Mouse (Mus musculus): ENCODE data around the gene Gm20388.

The Gm20388 gene

DNA sequence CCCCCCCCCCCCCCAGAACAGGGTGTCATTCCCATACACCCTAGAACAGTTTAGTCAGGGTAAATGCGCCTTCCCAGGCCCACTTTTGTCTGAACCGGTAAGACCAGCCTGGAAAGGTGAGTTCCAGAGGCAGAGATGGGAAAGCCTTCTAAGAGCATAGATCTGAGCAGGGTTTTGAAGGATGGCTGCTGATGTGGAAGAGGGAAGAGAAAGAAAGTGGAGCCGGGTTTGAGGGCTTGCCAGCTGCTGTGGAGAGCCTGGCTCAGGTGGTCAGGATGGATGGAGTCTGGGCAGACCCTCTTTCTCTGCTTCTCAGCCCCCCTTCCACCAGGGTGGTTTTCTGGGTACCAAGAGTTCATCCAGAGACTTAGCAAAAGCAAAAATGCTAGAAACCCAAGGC lies 622.7 kb downstream of the Gm20388 start:
- DNase-seq (ENCODE audit: low read depth in 2 of 2, low spot score in 2 of 2) = no peak

- no peak for DNase-seq (ENCODE audit: low read depth in 2 of 2, low spot score in 2 of 2)
Measured at GRCm38 (mm10) chr8:120534080-120534479, 623.4 kb downstream of the Gm20388 start.

DNA sequence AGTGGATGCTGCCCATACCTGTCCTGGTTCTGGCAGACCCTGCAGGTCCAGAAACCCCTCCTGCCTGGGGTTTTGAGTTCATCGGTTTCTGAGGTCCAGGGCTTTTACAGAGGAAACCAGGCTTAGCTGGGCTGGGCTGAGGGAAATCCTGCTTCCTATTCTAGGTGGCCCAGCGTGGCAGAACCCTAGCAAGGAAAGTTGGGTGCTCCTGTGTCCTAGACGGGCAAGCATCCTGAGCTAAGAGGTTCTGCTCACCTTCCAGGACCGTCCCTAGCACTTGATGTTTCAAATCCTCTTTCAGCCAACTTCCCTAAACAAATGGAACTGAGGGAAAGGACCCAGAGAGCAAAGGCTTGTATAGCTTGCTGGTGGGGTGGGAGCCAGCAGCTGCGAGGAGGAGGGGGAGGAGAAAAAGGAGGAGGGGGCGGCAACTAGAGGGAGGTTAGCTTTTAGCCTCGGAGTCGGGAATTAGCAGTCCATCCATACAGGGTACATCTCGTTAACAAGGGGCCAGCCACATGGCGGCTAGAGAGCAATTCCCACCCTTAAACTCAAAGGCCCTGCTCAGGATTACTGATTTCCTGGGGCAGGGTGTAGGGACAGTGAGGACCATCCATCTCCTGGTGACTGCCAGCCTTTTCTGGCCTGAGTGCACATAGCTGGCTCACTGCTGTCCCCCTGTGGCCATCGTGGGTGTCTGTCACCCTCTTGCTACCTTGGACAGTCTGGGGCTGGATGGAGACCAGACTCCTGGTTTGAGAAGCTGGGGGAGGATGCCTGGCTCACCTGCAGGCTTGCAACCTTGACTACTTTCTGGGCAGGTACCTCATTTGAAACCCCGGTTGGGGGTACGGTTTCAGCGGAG lies 624.1 kb downstream of the Gm20388 start:
- DNase-seq (ENCODE audit: low read depth in 2 of 2, low spot score in 2 of 2) = peak; percentile 57 to 72

- DNase-seq (ENCODE audit: low read depth in 2 of 2, low spot score in 2 of 2) = no peak
Measured at GRCm38 (mm10) chr8:120535452-120536305, 625.0 kb downstream of the Gm20388 start.

GRCm38 (mm10) chr8:120536306-120537206 lies 625.9 kb downstream of the Gm20388 start:
- peak in 1 of 2 experiments; percentile 31 for DNase-seq (ENCODE audit: low read depth in 2 of 2, low spot score in 2 of 2)

GRCm38 (mm10) chr8:120537207-120537817 lies 626.7 kb downstream of the Gm20388 start:
- peak; percentile 35 to 43 for DNase-seq (ENCODE audit: low read depth in 2 of 2, low spot score in 2 of 2)

DNA sequence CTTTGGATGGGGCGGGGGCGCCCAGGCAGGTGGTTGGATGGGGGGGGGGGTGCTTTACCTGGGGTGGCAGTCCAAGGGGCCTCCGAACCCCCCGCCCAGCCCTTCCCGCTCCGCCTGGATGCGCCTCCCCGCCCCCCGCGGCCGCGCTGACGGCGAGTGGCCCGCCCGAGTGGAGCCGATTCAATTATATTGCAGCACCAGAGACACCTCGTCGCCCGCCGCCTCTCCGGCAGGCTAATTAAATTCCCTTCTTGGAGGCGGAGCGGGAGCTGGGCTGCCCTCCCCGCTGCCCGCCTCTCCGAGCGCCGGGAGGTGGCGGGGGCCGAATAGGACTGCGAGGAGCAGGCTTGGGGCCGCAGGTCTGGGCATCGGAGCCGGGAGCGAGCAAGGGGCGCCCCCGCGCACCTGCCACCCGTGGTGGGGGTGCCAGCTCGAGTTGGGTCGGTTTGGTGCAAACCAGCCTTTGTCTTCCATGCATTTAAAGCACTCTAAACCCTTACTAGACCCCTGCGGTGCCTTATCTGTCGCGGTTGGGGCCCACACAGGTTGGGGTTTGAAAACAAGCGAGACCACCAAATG lies 627.3 kb downstream of the Gm20388 start:
- DNase-seq (ENCODE audit: low read depth in 2 of 2, low spot score in 2 of 2) = peak in 1 of 2 experiments; percentile 17

DNA sequence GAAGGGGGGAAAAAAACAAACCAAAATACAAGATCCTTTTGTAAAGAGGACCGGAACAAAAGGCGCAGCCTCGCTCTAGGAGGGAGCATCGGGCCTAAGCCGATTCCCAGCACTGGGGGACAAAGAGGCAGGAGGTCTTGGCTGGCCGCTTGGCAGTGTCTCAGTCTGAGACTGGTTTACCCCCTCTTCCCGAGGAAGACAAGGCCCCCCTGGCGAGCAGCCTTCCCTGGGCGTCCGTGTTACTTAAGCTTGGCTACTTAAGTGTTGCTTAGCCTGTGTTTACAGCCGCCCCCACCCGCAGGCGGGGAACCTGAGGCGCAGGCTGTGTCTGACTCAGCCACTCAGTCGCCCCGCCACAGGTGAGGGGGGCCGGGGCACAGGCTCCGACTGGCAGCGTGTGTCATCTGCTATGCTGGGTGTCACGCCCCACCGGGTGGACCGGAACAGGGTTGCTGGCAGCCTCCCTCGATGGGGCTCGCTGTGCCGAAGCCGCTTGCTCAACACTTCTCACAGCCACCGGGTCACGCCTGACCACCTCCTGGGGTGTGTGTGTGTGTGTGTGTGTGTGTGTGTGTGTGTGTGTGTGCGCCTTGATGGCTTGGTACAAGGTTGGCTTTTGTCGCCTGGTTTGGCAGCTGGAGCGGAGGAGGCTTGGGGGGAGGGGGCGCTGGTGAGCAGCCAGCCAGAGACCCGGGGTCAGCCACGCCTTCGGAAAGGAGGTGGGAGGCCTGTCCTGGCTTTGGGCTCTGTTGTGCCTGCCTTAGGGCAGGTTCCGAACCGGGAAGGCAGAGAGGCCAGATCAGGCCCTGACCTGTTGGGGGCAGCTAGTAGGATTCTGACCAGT lies 628.0 kb downstream of the Gm20388 start:
- peak; percentile 84 for DNase-seq (ENCODE audit: low read depth in 2 of 2, low spot score in 2 of 2)

DNA sequence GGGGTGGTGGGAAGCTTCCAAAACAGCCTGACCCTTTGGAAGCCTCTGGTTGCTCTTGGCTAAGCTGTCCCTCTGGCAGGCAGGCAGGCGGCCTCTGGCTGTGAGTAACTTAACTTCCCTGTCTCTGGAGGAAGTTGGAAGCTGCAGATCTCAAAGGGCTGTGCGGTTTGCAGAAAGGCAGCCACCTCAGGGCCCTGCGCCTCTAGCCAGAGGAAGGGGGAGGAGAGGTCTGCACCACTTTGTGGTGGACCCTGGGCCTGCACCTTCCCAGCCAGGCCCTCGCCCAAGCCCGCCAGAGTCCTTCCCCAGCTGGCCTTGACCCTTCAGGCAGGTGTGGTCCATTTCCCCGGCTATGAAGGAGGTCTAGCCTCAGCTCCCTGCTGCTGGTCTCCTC lies 628.7 kb downstream of the Gm20388 start:
- DNase-seq (ENCODE audit: low read depth in 2 of 2, low spot score in 2 of 2) = peak in 1 of 2 experiments; percentile 21

DNA sequence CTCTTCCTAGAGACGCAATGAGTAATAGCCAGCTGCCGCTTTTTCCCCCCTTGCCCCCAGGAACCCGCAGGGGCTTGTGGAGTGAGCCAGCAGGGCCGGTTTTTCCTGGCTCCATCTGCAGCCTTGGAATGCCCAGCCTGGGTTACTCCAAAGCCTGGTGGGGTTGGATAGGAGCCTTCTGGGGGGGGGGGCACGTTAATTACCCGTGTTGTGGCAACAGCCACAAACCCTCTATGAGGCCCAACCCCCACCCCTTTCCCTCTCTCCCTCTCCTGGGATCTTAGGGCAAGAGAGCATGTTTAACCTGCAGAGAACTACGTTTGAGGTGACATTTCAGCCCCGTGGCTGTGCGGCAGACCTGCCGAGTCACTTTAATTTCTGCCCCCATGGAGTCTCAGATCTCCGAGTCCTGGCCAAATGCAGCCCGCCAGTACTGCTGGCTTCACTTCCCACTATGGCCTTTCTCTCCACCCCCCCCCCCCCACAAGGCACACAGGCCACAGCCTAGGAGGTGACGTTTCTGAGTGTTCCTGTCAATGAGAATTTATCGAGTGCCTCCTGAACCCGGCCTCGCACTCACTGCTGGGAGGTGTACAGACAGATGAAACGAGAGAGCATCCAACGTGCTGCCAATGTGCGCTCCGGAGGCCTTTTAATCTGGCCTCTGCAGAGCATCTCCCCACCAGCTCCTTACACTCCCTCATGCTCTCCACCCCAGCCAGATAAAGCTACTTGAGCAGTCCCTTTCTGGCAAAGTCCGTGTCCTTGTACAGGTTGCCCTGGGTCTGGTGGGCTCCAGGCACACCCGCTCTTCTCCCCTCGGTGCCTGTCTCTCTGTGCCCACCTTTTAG lies 629.4 kb downstream of the Gm20388 start:
- DNase-seq (ENCODE audit: low read depth in 2 of 2, low spot score in 2 of 2) = no peak

- DNase-seq (ENCODE audit: low read depth in 2 of 2, low spot score in 2 of 2) = no peak
Measured at GRCm38 (mm10) chr8:120542995-120543394, 632.4 kb downstream of the Gm20388 start.

DNA sequence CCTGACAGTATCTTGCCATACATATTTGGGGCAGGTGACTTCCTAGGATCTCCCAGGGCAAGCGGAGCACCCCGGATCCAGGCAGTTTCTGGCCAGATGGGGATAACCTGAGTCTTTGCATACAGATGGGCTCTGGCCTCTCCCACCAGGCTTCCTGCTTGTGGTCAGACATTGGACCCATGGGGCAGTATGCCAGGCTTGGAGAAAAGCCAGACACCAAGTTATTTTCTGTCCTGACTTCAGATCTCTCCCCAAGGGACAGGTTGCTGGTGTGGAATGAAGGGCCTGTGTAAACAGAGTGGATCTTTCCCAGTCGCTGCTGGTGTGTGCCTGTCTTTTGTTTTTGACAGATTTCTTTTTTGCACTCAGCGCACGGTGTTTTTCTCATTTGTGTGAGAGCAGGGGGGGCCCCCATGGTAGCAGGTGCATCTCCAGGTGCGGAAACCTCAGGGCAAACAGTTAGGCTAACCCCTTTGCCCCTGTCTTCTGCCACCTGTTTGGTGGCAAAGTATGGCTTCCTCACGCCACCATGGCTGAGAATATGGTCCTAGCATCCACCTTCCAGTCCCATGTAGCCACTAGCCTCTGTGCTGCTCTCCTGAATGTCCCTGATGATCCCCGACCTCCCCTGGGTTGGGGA lies 632.9 kb downstream of the Gm20388 start:
- no peak for DNase-seq (ENCODE audit: low read depth in 2 of 2, low spot score in 2 of 2)

DNA sequence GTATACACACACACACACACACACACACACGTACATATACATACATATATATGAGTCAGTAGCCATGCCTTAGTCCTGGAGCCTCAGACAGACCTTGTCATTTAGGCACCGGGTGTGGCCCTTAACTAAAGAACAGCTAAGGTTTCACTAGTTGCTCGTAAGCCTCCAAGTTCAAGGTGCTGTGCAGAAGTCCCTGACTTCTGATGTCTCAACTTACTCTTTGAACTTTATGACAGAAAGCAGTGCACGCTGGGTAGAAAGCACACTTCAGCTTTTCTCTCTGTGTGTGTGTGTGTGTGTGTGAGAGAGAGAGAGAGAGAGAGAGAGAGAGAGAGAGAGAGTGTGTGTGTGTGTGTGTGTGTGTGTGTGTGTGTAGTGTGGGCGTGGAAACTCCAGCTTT lies 633.5 kb downstream of the Gm20388 start:
- peak in 1 of 2 experiments; percentile 35 for DNase-seq (ENCODE audit: low read depth in 2 of 2, low spot score in 2 of 2)

DNA sequence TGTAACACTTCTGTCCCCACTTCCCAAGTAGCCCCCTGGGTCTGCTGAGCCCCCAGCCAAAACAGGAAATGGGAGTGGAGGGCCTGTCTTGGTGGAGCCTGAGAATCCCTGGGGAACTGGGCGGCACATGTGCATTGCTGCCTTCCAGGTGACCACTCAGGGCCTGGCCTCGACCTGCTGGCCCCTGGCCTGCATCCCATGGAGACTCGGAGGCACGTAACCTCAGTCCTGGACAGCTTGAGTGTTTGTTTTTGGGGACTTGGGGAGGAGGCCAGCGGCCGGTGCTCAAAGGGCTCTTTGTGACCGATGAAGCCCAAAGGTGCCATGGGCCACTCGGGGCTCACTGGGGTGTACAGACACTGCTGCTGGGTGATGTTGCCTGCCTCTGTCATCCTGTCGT lies 636.9 kb downstream of the Gm20388 start:
- DNase-seq (ENCODE audit: low read depth in 2 of 2, low spot score in 2 of 2) = no peak

DNA sequence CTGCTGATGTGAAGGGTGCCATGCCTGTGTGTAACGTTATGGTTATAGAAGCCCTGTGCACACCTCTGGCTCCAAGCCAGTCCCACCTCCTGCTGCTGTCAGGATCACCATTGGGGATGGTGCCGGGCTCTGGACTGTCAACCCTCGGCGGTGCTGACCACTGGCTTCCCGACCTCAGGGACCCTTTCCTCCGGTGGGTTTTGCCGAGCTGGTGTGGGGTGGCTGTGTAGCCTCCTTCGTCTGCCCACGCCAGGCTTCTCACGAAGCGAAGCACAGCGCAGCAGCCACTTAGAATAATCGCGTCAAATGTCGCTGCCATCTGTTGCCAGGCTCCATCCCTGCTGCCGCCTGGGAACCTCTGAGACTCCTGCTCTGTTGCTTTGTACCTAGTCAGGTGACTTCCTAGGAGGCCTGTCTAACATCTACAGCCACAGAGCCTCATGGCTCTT lies 637.7 kb downstream of the Gm20388 start:
- no peak for DNase-seq (ENCODE audit: low read depth in 2 of 2, low spot score in 2 of 2)

GRCm38 (mm10) chr8:120549321-120549921 lies 638.8 kb downstream of the Gm20388 start:
- no peak for DNase-seq (ENCODE audit: low read depth in 2 of 2, low spot score in 2 of 2)

GRCm38 (mm10) chr8:120549922-120550321 lies 639.3 kb downstream of the Gm20388 start:
- DNase-seq (ENCODE audit: low read depth in 2 of 2, low spot score in 2 of 2) = no peak
